Mouse (Mus musculus): ENCODE measurements at regions not wholly inside any gene's neighbourhood (a gene's known extent, or its start where the extent isn't known, plus 50 kb on each side); places are given as distances from the start of the nearest gene placed in this dataset.

- Histone ChIP-seq H3K4me1 (ENCODE audit: control insufficient read depth, insufficient read depth) (no peaks in the 10 kb centered on the region), H3K36me3 (replicated peaks; ENCODE audit: control insufficient read depth, insufficient read depth, low read length) (no peaks in the 10 kb centered on the region), H3K9me3 (replicated peaks; ENCODE audit: control insufficient read depth, low read length) (no peaks in the 10 kb centered on the region), H3K27me3 (ENCODE audit: control insufficient read depth, insufficient read depth, low read length) (no peaks in the 10 kb centered on the region), H3K4me2 (ENCODE audit: low read depth, low read length) (no peak overlapping the region), H3K4me3 (ENCODE audit: low read depth, low read length) (no peak overlapping the region), H3K9ac (replicated peaks; ENCODE audit: low read depth, low read length) (no peak overlapping the region), H3K27ac (ENCODE audit: low read depth) (no peak overlapping the region)
- ATAC-seq (ENCODE audit: insufficient read depth, low read depth) (no peak), DNase-seq (ENCODE audit: low spot score) (no peak)
- 65% methylated on average over 4 of the region's 4 CpGs for WGBS
- TF ChIP-seq CTCF (IDR thresholded peaks at IDR 0.05; ENCODE audit: low read depth) (no peak), EP300 (IDR thresholded peaks at IDR 0.05; ENCODE audit: low read depth) (no peak)
Measured at GRCm38 (mm10) chr1:138681970-138682369, 62.0 kb upstream of the Nek7 start.

- H3K9me3 ChIP-seq (replicated peaks; ENCODE audit: control insufficient read depth, low read length), result no peaks in the 10 kb centered on the region
- H3K27ac ChIP-seq (ENCODE audit: low read depth), result no peak overlapping the region
- H3K27me3 ChIP-seq (ENCODE audit: control insufficient read depth, insufficient read depth, low read length), result no peaks in the 10 kb centered on the region
- TF ChIP-seq EP300 (IDR thresholded peaks at IDR 0.05; ENCODE audit: low read depth) (no peak), CTCF (IDR thresholded peaks at IDR 0.05; ENCODE audit: low read depth) (no peak)
- no peak overlapping the region for H3K4me2 ChIP-seq (ENCODE audit: low read depth, low read length)
- DNase-seq (ENCODE audit: low spot score) (no peak), ATAC-seq (ENCODE audit: insufficient read depth, low read depth) (no peak)
- H3K4me1 ChIP-seq (ENCODE audit: control insufficient read depth, insufficient read depth), result no peaks in the 10 kb centered on the region
- 87% methylated on average over 4 of the region's 4 CpGs for WGBS
- H3K4me3 ChIP-seq (ENCODE audit: low read depth, low read length), result no peak overlapping the region
- no peaks in the 10 kb centered on the region for H3K36me3 ChIP-seq (replicated peaks; ENCODE audit: control insufficient read depth, insufficient read depth, low read length)
- no peak overlapping the region for H3K9ac ChIP-seq (replicated peaks; ENCODE audit: low read depth, low read length)
Measured at GRCm38 (mm10) chr1:138674199-138674598, 54.3 kb upstream of the Nek7 start.

Measured in heart, postnatal 0 days (tissue).